Mouse (Mus musculus) left cerebral cortex, postnatal 4 days (tissue): ENCODE measurements around the gene Sult2b1. TPM values are rescaled to one million over a fixed set of nuclear protein-coding genes. Genes with fewer than 3 reads are reported as not detected.

Source experiments
- DNase-seq: peaks from one replicate; pipeline ENCODE4 v3.0.0-alpha.2; 2022
- intact Hi-C: fragments of 180-260 bp; cut with DNase I; formaldehyde crosslinking; loops from one replicate; pipeline ENCODE4 v1.15.1; 2025
- total RNA-seq, 2 experiments: library from RNA; stranded (reverse); gene quantifications; 2 replicates each; pipeline ENCODE4 v1.2.3; 2021

Sult2b1 gene
- total RNA-seq, 2 experiments from 2014 or later: 4.9 to 5.5 TPM

DNA sequence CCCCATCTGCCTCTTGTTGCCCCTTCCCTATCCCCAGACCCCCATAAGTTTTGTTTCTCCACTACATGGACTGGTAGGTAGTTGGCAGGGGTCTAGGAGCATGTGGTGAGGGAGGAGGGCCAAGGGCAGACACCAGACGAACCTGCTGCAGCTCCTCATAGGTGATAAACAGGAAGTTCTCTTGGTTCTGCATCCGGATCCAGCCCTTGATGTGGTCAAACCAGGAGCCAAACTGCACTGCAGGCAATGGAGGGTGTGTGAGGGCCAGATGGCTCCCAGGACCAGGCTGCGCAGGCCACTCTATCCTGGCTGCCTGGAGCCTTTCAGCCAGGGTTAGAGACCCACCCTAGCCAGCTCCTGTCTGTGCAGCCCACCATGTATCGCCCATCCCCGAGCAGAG, 51.0 kb downstream of the Sult2b1 start:
- no peak for DNase-seq
- intact Hi-C loops: no loop called here

DNA sequence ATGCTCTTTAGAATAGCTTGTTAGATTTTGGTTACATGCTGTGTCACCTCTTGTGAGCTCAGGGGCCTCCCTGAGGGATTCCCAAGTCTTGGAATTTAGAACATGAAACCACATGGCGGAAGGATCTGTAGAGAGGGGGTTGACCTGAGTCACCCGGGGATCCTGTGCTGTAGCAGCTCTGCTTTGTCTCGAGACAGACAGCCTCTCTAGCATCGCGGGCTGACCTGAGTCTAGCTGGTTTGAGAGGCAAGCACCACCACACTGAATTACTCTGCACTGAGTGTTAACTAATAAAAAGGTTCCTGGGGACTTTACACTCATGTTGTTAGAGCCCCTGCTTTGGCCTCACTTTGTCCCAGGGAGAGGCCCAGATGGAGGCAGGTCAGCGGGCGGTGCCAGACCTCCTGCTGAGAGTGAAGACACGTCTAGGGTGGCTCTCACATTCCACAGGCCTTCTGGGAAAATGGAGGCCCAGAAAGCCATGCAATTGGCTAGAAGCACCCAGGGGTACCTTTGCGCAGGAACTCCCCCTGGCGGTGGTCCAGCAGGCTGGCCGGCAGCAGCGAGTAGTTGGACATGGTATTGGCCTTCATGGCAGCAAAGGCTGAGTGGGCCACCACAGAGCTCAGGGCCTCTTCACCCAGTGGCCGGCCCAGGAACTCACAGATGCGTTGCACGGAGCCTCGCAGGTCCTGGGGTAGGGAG, 53.6 kb downstream of the Sult2b1 start:
- DNase-seq: peak; percentile 60
- intact Hi-C loops: no loop called here

DNA sequence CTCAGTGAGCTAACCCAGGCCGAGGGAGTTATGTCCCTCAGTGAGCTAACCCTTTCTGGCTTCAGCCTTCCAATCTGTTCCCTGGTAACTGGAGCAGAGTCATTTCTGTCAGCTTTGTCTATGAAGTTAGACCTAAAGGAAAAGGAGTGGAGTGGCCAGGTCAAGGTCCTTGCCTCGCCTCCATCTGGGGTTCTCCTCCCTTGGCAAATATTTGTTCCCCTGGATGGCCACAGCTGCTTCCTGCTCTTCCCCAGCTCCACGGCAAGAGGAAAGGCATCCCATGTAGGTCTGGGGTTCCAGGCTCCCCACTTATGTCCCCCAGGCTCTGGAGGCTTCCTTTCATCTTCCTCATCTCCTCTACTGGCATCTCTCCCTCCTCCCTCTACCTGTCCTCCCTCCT, 56.8 kb downstream of the Sult2b1 start:
- intact Hi-C loops: no loop called here

DNA sequence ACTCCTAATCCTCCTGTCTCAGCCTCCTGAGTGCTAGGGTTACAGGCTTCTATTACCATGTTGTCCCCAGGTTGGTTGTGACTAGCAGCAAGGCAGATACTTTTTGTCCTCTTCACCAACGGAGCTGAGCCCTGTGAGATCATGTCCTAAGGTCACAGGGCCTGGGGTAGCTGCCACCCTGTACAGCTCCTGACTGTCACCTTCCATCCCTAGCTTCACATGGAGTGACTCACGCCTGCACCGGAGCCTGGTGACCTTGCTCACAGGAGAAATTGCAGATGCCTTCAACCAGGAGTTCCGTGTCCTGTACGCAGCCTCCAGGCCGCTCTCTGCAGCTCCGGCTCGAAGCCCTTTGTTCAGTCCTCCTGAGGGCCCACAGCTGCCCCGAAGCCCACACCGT, 58.0 kb downstream of the Sult2b1 start:
- intact Hi-C loops: no loop called here
- DNase-seq: no peak

More for the DNA sequence above, 56.8 kb downstream of the Sult2b1 start:
- DNase-seq: no peak

DNA sequence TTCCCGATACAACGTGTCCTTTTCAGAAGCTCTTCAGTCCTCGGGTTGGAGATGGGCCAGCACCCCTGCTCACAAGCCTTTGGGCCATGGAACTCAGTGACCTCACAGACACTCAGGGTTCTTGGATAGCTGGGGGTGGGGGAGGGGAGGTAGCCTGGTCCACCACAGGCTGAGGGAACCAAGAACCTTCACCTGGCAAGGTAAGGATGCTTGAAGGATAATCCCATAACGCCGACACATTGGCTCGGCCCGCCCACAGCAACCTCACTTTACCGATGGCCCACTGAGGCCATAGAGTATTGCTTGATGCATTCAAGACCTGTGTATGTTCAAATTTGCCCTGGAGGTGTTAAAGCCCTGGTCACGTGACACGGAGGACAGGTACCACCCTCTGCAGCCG, 58.8 kb downstream of the Sult2b1 start, which contains the start of gene Spaca4:
Gene Spaca4 (minus strand): TSS at position 101 of the 400 bp plus-strand sequence.
- no peak for DNase-seq
- intact Hi-C loops: no loop called here

DNA sequence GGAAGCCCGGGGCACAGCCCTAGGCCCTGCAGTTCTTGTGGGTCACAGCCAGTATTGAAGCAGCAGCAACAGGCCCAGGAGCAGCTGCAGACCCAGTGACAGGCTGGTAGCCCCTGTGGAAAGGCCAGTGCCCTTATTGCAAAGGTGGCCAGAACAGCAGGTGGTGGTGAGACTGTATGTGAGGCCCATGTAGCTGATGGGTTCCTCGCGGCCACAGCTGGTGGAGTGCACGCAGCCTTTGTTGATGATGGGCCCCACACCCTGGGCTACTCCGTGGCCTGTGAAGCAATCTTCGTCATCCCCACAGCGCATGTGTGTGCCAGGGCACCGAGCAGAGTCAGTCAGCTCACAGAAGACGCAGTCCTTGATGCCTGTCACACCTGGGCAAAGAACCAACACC, 59.3 kb downstream of the Sult2b1 start:
- DNase-seq: no peak
- intact Hi-C loops: no loop called here

DNA sequence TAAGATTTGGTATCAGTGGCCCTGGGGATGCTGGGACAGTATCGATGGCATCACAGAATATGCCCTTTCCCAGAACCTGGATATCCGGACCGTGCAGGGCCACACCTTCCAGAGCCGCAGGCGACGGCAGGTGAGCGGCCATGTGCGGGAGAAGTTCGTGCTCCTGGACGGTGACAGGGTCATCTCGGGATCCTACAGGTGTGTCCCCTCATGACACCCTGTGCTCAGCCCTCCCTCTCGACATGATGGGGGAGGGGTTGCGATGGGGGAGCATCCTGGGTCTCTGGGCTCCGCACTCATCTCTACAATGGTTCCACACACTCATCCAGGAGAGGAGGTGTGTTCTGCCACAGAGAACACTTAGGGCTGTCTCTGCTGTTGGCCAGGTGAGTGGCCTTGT, 60.7 kb downstream of the Sult2b1 start:
- intact Hi-C loops: loop anchor here (5.0 kb wide), 1 partner anchor 74 kb away; no protein-coding TSS in a partner anchor
- DNase-seq: no peak

DNA sequence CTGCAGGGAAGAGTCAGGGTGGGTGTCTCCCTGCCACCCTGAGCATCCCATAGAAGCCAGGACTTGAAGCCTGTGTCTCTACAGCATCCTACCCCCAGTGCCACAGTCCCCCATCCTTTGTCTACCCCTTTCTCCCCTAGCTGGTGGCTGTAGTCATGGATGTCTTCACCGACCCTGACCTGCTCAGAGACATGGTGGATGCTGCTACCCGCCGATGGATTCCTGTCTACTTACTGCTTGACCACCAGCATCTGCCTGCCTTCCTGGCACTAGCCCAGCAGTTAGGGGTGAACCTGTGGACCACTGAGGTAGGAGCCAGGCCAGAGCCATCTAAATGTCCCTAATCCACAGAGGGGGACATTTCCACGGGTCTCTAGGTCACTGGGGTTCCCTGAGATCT, 61.2 kb downstream of the Sult2b1 start:
- DNase-seq: no peak

DNA sequence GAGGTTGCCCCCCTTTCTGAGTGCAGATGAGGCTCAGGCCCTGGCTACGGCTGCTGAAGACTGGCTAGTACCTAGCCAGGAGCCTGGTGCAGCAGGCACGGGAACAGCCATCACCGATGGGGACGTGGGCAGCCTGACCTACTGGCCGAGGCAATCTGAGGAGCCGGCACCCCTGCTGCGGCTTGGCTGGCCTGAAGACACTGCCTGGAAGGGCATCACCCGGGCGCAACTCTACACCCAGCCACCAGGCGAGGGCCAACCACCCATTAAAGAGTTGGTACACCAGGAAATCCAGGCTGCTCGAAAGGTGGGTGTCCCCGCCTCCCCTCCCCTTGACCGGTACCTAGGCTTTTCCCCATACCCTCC, 62.1 kb downstream of the Sult2b1 start:
- DNase-seq: no peak
- intact Hi-C loops: loop anchor here (5.0 kb wide), 1 partner anchor 75 kb away; no protein-coding TSS in a partner anchor

More for the DNA sequence above, 61.2 kb downstream of the Sult2b1 start:
- intact Hi-C loops: loop anchor here (5.0 kb wide), 1 partner anchor 74 kb away; no protein-coding TSS in a partner anchor

DNA sequence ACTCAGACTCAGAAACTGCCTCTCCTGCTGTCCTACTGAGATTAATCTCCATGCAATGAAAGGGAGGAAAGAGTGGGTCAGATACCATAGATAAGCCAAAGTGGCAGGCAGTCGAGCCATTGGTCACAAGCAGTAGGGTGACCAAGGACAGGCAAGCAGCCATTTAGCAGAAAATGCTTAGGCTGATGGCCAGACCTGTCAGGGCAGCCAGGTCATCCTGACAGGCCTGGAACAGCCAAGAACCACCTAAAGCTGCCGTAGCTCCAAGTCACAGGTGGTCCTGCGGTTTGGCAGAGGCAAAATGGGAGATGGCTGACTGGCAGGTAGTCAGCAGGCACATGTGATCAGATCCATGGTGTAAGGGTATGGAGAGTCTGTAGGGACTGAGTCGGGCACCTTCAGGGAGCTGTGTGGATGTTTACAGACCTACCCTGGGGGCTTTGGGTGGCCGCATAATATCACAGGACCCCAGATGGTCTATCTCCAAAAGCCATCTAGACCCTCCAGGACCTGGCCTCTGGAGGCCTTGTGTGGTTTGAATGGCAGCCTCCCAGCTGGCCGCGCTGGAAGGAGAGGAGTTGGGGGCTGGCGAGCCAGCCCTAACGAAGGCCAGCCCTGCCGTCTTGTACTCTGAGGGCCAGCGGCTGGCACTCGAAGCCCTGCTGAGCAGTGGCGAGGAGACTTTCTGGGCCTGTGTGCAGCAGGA, 62.7 kb downstream of the Sult2b1 start:
- DNase-seq: peak; percentile 60

DNA sequence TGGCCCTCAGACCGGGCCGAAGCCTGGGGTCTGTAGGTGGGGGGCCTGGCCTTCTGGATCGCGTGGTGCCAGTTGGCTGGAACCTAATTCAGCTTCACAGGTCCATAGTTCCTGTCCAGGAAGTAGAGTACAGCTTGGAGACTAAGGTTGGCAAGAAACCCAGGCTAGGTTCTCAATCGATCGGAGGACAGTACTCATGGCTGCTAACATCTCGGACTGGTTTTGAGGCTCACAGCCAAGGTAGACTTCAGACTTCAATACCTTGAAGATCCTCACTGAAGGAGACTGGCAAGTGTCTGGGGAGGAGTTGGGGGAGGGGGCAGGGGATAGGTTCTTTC, 63.3 kb downstream of the Sult2b1 start:
- DNase-seq: no peak
- intact Hi-C loops: loop anchor here (5.0 kb wide), 1 partner anchor 76 kb away; no protein-coding TSS in a partner anchor

More for the DNA sequence above, 62.7 kb downstream of the Sult2b1 start:
- intact Hi-C loops: loop anchor here (5.0 kb wide), 1 partner anchor 76 kb away; no protein-coding TSS in a partner anchor

DNA sequence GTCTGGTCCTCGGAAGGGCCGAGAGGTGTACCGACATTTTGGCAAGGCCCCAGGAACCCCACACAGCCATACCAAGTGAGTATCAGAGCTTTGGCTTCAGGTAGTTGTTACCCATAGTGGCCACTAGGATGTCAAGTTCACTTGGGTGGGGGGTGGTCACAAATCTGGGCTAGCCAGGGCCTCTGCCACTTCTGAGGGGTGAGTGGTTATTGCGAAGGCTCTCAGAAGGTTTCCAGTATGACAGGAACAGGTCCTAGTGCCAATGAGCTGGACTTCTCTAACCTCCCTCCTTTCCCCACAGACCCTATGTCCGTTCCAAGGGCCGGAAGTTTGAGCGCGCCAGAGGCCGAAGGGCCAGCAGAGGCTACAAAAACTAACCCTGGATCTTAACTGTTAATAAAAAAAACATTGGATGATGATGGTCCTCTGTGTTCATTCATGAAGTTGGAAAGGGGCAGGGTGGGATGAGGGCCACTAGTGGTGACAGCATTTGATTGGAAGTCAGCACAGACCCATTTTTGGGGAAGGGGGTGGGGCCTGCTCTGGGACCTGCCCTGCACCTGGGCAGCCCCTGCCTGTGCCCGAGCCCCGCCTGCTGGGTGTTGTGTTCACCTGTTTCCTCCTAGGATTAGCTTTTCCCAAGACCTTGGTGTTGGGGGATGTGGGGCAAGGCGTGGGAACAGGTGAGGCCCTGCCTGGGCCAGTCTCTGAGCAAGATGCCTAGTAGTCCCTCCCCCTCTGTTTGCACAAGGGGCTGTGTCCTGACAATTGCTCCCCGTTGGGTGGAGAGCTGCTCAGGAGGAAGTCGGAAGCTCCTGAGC, 63.8 kb downstream of the Sult2b1 start, which contains the start of gene Fam83e:
Gene Fam83e (plus strand): TSS at position 800 of the 821 bp plus-strand sequence.
- DNase-seq: no peak

DNA sequence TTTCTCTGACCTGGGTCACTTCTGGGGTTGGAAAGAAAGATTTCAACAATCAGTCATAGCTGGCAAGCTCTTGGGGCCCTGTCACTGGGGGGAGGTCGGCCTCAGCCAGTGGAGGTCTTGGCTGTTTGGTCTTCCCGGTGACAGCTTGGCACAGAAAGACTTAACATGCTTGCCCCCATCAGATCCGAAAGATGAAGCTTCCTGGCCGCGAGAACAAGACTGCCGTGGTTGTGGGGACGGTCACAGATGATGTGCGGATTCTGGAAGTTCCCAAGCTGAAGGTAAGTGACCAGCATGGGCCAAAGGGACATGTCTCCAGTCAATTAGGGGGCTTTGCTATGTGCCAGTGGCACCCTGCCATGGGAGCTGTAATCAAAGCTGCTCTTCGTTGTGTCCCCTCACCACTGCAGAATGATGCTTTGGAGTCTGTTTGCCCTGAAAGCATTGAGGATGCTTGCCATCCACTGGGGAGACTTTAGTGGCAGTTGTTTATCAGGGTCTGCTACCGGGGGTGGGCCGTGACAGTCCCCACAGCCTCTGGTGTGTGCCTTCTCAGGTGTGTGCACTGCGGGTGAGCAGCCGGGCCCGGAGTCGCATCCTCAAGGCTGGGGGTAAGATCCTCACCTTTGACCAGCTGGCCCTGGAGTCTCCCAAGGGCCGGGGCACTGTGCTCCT, 64.6 kb downstream of the Sult2b1 start:
- intact Hi-C loops: loop anchor here (5.0 kb wide), 1 partner anchor 77 kb away; no protein-coding TSS in a partner anchor
- no peak for DNase-seq

More for the DNA sequence above, 63.8 kb downstream of the Sult2b1 start, which contains the start of gene Fam83e:
- intact Hi-C loops: loop anchor here (5.0 kb wide), 1 partner anchor 77 kb away; no protein-coding TSS in a partner anchor

DNA sequence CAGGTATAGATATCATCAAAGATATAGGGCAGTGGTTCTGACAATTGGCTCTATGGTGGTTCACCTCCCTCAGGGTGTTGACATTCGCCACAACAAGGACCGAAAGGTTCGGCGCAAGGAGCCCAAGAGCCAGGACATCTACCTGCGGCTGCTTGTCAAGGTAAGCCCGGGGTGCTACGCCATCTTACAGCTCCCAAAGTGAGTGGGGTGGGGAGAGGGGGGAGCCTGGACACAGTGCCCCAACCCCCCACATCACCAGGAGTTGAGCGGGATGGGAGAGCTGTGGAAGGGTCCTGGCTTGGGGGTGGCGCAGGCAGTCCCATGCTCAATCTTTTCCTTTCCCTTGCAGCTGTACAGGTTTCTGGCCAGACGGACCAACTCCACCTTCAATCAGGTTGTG, 65.3 kb downstream of the Sult2b1 start:
- no peak for DNase-seq
- intact Hi-C loops: no loop called here

DNA sequence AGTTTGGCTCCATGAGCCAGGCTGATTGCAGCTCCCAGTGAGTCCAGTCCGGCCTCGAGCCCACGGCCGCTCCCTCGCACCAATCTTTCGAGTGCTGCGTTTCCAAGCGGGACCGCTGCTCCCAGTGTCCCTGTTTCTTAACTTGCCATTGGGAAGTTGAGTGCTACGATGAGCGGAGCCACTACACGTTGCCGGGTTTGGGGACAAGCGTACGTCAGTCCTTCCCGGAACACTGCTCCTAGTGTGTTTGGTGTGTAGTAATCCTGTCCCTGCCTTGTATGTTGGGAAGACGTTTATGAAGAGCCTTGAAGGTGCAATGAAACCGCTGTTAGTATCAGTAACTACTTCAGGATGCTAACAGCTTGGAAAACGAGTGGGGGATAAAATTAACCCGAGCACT, 66.1 kb downstream of the Sult2b1 start:
- intact Hi-C loops: no loop called here
- DNase-seq: no peak

DNA sequence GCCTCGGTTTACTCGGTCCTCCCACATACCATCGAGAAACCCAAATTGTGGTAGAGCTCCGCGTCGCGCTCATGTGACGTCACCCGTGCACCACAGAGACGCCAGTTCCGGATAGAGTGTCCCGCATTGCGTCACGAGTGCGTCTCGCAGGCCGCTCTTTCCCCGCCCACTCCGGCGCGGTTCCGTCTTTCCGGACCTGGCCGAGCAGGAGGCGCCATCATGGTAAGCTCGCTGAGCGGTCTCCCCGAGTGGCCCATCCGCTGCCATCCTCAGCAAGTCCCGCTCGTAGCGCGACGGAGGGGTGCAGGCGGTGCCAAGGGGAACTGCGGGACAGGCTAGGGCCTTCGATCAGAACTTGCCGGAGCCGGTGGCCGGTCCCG, 66.6 kb downstream of the Sult2b1 start, which contains the start of gene Sphk2:
Gene Sphk2 (minus strand): TSS at position 85 of the 380 bp plus-strand sequence.
- DNase-seq: peak; percentile 99
- intact Hi-C loops: no loop called here

DNA sequence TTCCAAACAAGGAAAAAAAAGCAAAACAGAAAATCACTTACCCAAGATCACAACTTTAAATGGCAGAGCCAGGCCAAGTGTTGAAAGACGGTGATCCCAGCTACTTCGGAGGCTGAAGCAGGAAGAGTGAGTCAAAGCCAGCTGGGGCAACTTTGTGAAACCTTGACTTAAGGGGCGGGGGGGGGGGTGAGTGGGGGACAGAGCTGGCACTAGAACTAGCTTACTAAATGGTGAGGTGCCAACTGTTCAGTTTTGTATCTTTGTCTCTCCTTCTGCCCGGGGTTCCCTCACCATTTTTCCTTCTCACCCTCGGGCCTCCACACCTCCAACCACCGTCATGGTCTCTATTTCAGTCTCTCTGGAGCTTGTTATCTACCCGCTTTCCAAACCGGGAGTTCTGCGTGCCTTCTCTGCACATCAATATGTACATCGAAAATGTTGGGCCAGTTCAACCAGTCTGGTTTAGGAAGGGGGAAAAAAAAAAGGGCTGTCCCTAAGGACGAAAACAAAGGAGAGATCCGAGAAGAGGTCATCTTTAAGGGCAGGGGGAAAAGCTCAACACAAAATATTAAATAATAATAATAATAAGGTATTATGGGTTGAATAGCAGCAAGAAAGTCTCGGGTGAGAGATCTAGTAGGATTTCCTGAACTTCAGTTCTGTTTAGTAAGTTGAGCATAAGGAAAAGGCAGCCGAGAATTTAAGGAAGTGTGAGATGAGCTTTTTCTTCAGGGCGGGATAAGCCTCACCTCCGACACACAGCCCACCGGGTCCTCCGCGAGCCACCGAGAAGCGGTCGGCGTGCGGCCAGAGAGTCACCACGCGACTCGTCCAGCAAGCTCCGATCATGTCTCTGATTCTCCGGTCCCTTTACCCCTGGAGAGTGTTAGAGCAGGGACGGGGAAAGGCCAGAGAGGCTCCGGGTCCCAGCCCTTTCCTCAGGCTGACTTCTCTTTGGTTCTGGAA, 67.2 kb downstream of the Sult2b1 start:
- intact Hi-C loops: no loop called here
- no peak for DNase-seq

DNA sequence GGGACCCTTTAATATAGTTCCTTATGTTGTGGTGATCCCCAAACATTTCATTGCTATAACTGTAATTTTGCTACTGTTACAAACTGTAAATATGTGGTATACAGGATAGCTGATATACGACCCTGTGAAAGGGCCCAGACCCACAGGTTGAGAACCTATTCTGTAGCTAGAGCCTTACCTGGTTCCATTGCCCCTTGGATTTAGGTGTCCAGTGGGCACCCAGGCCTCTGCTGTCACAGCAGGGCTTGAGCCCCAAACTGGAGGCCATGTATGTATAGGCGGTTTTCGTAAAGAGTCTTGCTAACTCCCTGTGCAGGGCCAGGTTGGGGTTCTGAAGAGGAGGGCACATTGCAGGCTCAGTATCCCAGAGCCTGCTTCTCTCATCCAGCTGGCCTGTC, 68.0 kb downstream of the Sult2b1 start:
- DNase-seq: no peak
- intact Hi-C loops: no loop called here
